Mouse (Mus musculus): ENCODE measurements at regions not wholly inside any gene's neighbourhood (a gene's known extent, or its start where the extent isn't known, plus 50 kb on each side); places are given as distances from the start of the nearest gene placed in this dataset.

GRCm38 (mm10) chr10:100685748-100686147, 95.5 kb downstream of the 1700017N19Rik start:
- DNase-seq (ENCODE audit: low read depth), result no peak

- DNase-seq (ENCODE audit: low read depth), result no peak
These were observed 105.7 kb downstream of the 1700017N19Rik start for GRCm38 (mm10) chr10:100695944-100696343.

GRCm38 (mm10) chr10:100699206-100699605, 108.9 kb downstream of the 1700017N19Rik start:
- no peak for DNase-seq (ENCODE audit: low read depth)

GRCm38 (mm10) chr10:100700281-100701205, 110.3 kb downstream of the 1700017N19Rik start:
- no peak for DNase-seq (ENCODE audit: low read depth)

- DNase-seq (ENCODE audit: low read depth), result peak; percentile 32
These were observed 111.7 kb downstream of the 1700017N19Rik start for GRCm38 (mm10) chr10:100701938-100702337.

GRCm38 (mm10) chr10:100716084-100716667, 125.9 kb downstream of the 1700017N19Rik start:
- peak; percentile 12 for DNase-seq (ENCODE audit: low read depth)

GRCm38 (mm10) chr10:100718574-100718973, 128.3 kb downstream of the 1700017N19Rik start:
- no peak for DNase-seq (ENCODE audit: low read depth)

GRCm38 (mm10) chr10:100741269-100741668, 151.0 kb downstream of the 1700017N19Rik start:
- peak; percentile 8 for DNase-seq (ENCODE audit: low read depth)

- peak; percentile 63 for DNase-seq (ENCODE audit: low read depth)
These were observed 151.8 kb downstream of the 1700017N19Rik start for GRCm38 (mm10) chr10:100742065-100742464.

GRCm38 (mm10) chr10:100746151-100746550, 155.9 kb downstream of the 1700017N19Rik start:
- no peak for DNase-seq (ENCODE audit: low read depth)

GRCm38 (mm10) chr10:100754957-100755356, 164.7 kb downstream of the 1700017N19Rik start:
- no peak for DNase-seq (ENCODE audit: low read depth)

- no peak for DNase-seq (ENCODE audit: low read depth)
These were observed 184.0 kb downstream of the 1700017N19Rik start for GRCm38 (mm10) chr10:100774252-100774651.

GRCm38 (mm10) chr10:100792166-100792565, 201.9 kb downstream of the 1700017N19Rik start:
- no peak for DNase-seq (ENCODE audit: low read depth)

- no peak for DNase-seq (ENCODE audit: low read depth)
These were observed 202.3 kb downstream of the 1700017N19Rik start for GRCm38 (mm10) chr10:100792569-100792968.

GRCm38 (mm10) chr10:100795215-100795972, 205.1 kb downstream of the 1700017N19Rik start:
- DNase-seq (ENCODE audit: low read depth), result no peak

- DNase-seq (ENCODE audit: low read depth), result no peak
These were observed 221.4 kb downstream of the 1700017N19Rik start for GRCm38 (mm10) chr10:100811639-100812038.

GRCm38 (mm10) chr10:100834794-100835193, 244.5 kb downstream of the 1700017N19Rik start:
- peak; percentile 4 for DNase-seq (ENCODE audit: low read depth)

GRCm38 (mm10) chr10:100853213-100853612, 262.9 kb downstream of the 1700017N19Rik start:
- no peak for DNase-seq (ENCODE audit: low read depth)

GRCm38 (mm10) chr10:100856509-100856908, 266.2 kb downstream of the 1700017N19Rik start:
- DNase-seq (ENCODE audit: low read depth), result no peak

- no peak for DNase-seq (ENCODE audit: low read depth)
These were observed 275.4 kb downstream of the 1700017N19Rik start for GRCm38 (mm10) chr10:100865501-100866181.

GRCm38 (mm10) chr10:100868360-100868916, 278.2 kb downstream of the 1700017N19Rik start:
- DNase-seq (ENCODE audit: low read depth), result no peak

Measured in 416B (cell line).